Mouse (Mus musculus) midbrain, embryonic 15.5 days (tissue): ENCODE measurements around the gene Mapk8ip1. TPM values are rescaled to one million over a fixed set of nuclear protein-coding genes. Genes with fewer than 3 reads are reported as not detected.

Experiments used
- ATAC-seq: fragments of 200-750 bp; cut with Nextera tagmentation; replicated peaks from 2 replicates; pipeline ENCODE4 v1.8.0; 2017; ENCODE audit warnings: moderate TSS enrichment
- H3K27ac ChIP-seq: fragments of 300-500 bp; sonication (generic); 2 replicates; pipeline ENCODE4 v1.5.1; 2015; ENCODE audit warnings: mild to moderate bottlenecking, inconsistent platforms
- H3K27me3 ChIP-seq: fragments of 300-500 bp; sonication (generic); replicated peaks from 2 replicates; pipeline ENCODE4 v1.6.1; 2015; ENCODE audit warnings: inconsistent platforms
- H3K36me3 ChIP-seq: fragments of 300-500 bp; sonication (generic); replicated peaks from 2 replicates; pipeline ENCODE4 v1.6.1; 2015; ENCODE audit warnings: inconsistent platforms
- H3K4me1 ChIP-seq: fragments of 300-500 bp; sonication (generic); 2 replicates; pipeline ENCODE4 v1.6.1; 2015; ENCODE audit warnings: inconsistent platforms
- H3K4me2 ChIP-seq: fragments of 300-500 bp; sonication (generic); 2 replicates; pipeline ENCODE4 v1.6.1; 2015; ENCODE audit warnings: inconsistent platforms, mild to moderate bottlenecking, moderate library complexity
- H3K4me3 ChIP-seq: fragments of 300-500 bp; sonication (generic); 2 replicates; pipeline ENCODE4 v1.5.1; 2015; ENCODE audit warnings: mild to moderate bottlenecking, inconsistent platforms
- H3K9ac ChIP-seq: fragments of 300-500 bp; sonication (generic); 2 replicates; pipeline ENCODE4 v1.6.1; 2015; ENCODE audit warnings: mild to moderate bottlenecking, inconsistent platforms
- H3K9me3 ChIP-seq: fragments of 300-500 bp; sonication (generic); 2 replicates; pipeline ENCODE4 v1.6.1; 2016; ENCODE audit warnings: inconsistent platforms
- WGBS: fragments of 180-500 bp; shearing (Covaris S2); methylation state at CpG from one replicate; pipeline ENCODE4 v1.1.7; 2015; ENCODE audit warnings: mixed read lengths; 5-methylcytosine and 5-hydroxymethylcytosine counted together
- polyA plus RNA-seq: library from polyadenylated mRNA; unstranded; fragments of >200 nt; fragmentation: Nextera tagmentation; extraction: Ambion mirVana; gene quantifications from 2 replicates; pipeline ENCODE4 v1.2.1, GENCODE M21; 2015

Mapk8ip1 gene
- polyA plus RNA-seq, 1 experiment from 2014 or later, result 155 TPM

- no peak overlapping the region for H3K4me3 ChIP-seq
- no peaks in the 10 kb centered on the region for H3K4me1 ChIP-seq
- H3K9ac ChIP-seq, result no peak overlapping the region
- H3K9me3 ChIP-seq, result no peaks in the 10 kb centered on the region
- no peak for ATAC-seq
- WGBS, result 84% methylated on average over 8 of the region's 8 CpGs
- H3K27ac ChIP-seq, result no peak overlapping the region
- H3K27me3 ChIP-seq, result no peaks in the 10 kb centered on the region
- H3K36me3 ChIP-seq, result peaks cover 31% of the 10 kb centered on the region; the same call in 1 of the 2 replicates
- H3K4me2 ChIP-seq, result no peak overlapping the region
Observed at GRCm38 (mm10) chr2:92361795-92362194, 39.3 kb downstream of the Mapk8ip1 start.

- Histone ChIP-seq H3K27ac (no peak overlapping the region), H3K4me3 (no peak overlapping the region), H3K9ac (no peak overlapping the region), H3K4me1 (no peaks in the 10 kb centered on the region), H3K9me3 (no peaks in the 10 kb centered on the region), H3K4me2 (no peak overlapping the region), H3K27me3 (no peaks in the 10 kb centered on the region), H3K36me3 (peaks cover 36% of the 10 kb centered on the region; the same call in 1 of the 2 replicates)
- ATAC-seq, result no peak
- WGBS, result 20% methylated on average over 12 of the region's 12 CpGs
Observed at GRCm38 (mm10) chr2:92360893-92361292, 40.2 kb downstream of the Mapk8ip1 start.

GRCm38 (mm10) chr2:92360186-92360823, 40.8 kb downstream of the Mapk8ip1 start:
- H3K27me3 ChIP-seq, result no peaks in the 10 kb centered on the region
- no peak for ATAC-seq
- H3K36me3 ChIP-seq, result peaks cover 37% of the 10 kb centered on the region; the same call in 1 of the 2 replicates
- no peak overlapping the region for H3K4me2 ChIP-seq
- H3K9ac ChIP-seq, result no peak overlapping the region
- WGBS, result 72% methylated on average over 25 of the region's 25 CpGs
- H3K4me3 ChIP-seq, result no peak overlapping the region
- no peaks in the 10 kb centered on the region for H3K9me3 ChIP-seq
- no peaks in the 10 kb centered on the region for H3K4me1 ChIP-seq
- H3K27ac ChIP-seq, result no peak overlapping the region

- no peak for ATAC-seq
- no peak overlapping the region for H3K9ac ChIP-seq
- no peaks in the 10 kb centered on the region for H3K4me1 ChIP-seq
- peaks cover 37% of the 10 kb centered on the region; the same call in 1 of the 2 replicates for H3K36me3 ChIP-seq
- no peak overlapping the region for H3K4me2 ChIP-seq
- no peak overlapping the region for H3K4me3 ChIP-seq
- no peaks in the 10 kb centered on the region for H3K27me3 ChIP-seq
- no peak overlapping the region for H3K27ac ChIP-seq
- 88% methylated on average over 2 of the region's 2 CpGs for WGBS
- no peaks in the 10 kb centered on the region for H3K9me3 ChIP-seq
Observed at GRCm38 (mm10) chr2:92359301-92359700, 41.8 kb downstream of the Mapk8ip1 start.

GRCm38 (mm10) chr2:92354224-92354623, 46.8 kb downstream of the Mapk8ip1 start:
- no peak overlapping the region for H3K27ac ChIP-seq
- H3K36me3 ChIP-seq, result peaks cover 51% of the 10 kb centered on the region; the same call in 1 of the 2 replicates
- H3K4me2 ChIP-seq, result no peak overlapping the region
- H3K9me3 ChIP-seq, result no peaks in the 10 kb centered on the region
- no peak overlapping the region for H3K9ac ChIP-seq
- no peaks in the 10 kb centered on the region for H3K27me3 ChIP-seq
- H3K4me3 ChIP-seq, result no peak overlapping the region
- WGBS, result 77% methylated on average over 6 of the region's 6 CpGs
- no peak for ATAC-seq
- no peaks in the 10 kb centered on the region for H3K4me1 ChIP-seq

GRCm38 (mm10) chr2:92353402-92353801, 47.7 kb downstream of the Mapk8ip1 start:
- no peak overlapping the region for H3K9ac ChIP-seq
- no peaks in the 10 kb centered on the region for H3K9me3 ChIP-seq
- H3K27ac ChIP-seq, result no peak overlapping the region
- no peak for ATAC-seq
- H3K4me3 ChIP-seq, result no peak overlapping the region
- WGBS, result 27% methylated on average over 5 of the region's 5 CpGs
- no peaks in the 10 kb centered on the region for H3K27me3 ChIP-seq
- H3K4me2 ChIP-seq, result no peak overlapping the region
- H3K36me3 ChIP-seq, result peaks cover 46% of the 10 kb centered on the region; the same call in 1 of the 2 replicates
- H3K4me1 ChIP-seq, result no peaks in the 10 kb centered on the region

GRCm38 (mm10) chr2:92350686-92351085, 50.4 kb downstream of the Mapk8ip1 start:
- Histone ChIP-seq H3K4me3 (no peak overlapping the region), H3K4me2 (no peak overlapping the region), H3K27me3 (no peaks in the 10 kb centered on the region), H3K9ac (no peak overlapping the region), H3K27ac (no peak overlapping the region), H3K36me3 (peaks cover 34% of the 10 kb centered on the region; the same call in 1 of the 2 replicates), H3K9me3 (no peaks in the 10 kb centered on the region), H3K4me1 (no peaks in the 10 kb centered on the region)
- ATAC-seq, result no peak
- 90% methylated on average over 5 of the region's 5 CpGs for WGBS

GRCm38 (mm10) chr2:92349589-92350425, 51.3 kb downstream of the Mapk8ip1 start:
- Histone ChIP-seq H3K4me3 (no peak overlapping the region), H3K27me3 (no peaks in the 10 kb centered on the region), H3K36me3 (peaks cover 34% of the 10 kb centered on the region; the same call in 1 of the 2 replicates), H3K4me2 (no peak overlapping the region), H3K9ac (no peak overlapping the region), H3K27ac (no peak overlapping the region), H3K9me3 (no peaks in the 10 kb centered on the region), H3K4me1 (no peaks in the 10 kb centered on the region)
- no peak for ATAC-seq
- 80% methylated on average over 6 of the region's 6 CpGs for WGBS

GRCm38 (mm10) chr2:92347191-92347590, 53.9 kb downstream of the Mapk8ip1 start:
- 93% methylated on average over 2 of the region's 2 CpGs for WGBS

GRCm38 (mm10) chr2:92342418-92342817, 58.6 kb downstream of the Mapk8ip1 start:
- 0 out of 2 replicates have a peak, but pooled peaks cover 5% of the 10 kb centered on the region for H3K36me3 ChIP-seq

More at GRCm38 (mm10) chr2:92347191-92347590, 53.9 kb downstream of the Mapk8ip1 start:
- Histone ChIP-seq H3K9me3 (no peaks in the 10 kb centered on the region), H3K9ac (no peak overlapping the region), H3K27ac (no peak overlapping the region), H3K4me3 (no peak overlapping the region), H3K36me3 (peaks cover 32% of the 10 kb centered on the region; the same call in 1 of the 2 replicates), H3K27me3 (no peaks in the 10 kb centered on the region), H3K4me1 (no peaks in the 10 kb centered on the region), H3K4me2 (no peak overlapping the region)
- ATAC-seq, result no peak

More at GRCm38 (mm10) chr2:92342418-92342817, 58.6 kb downstream of the Mapk8ip1 start:
- no peak for ATAC-seq
- H3K4me1 ChIP-seq, result no peaks in the 10 kb centered on the region
- no peak overlapping the region for H3K27ac ChIP-seq
- H3K9ac ChIP-seq, result no peak overlapping the region
- H3K4me2 ChIP-seq, result no peak overlapping the region
- no peaks in the 10 kb centered on the region for H3K27me3 ChIP-seq
- no peaks in the 10 kb centered on the region for H3K9me3 ChIP-seq
- no peak overlapping the region for H3K4me3 ChIP-seq
